ENCODE assay signal across 10 mouse cellular contexts in the genomic region with DNA sequence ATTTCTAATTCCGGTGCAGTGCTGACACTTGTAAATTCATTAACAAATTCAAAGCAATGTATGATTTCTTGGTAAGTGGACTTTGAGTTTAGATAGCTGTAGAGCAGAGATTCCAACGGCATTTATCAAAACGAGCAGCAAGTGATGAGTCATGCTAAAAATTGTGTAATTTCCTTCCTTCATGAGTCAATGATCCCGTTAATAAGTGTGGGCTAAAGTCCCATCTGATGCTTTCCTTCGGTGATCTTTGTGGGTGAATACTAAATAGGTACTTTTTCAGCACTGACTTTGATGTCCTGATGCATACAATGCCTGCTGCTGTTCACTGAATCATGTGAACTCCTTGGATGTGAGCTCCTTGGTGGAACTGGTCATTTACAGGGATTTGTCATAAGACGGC.
DNase-seq lines count a peak whose midpoint lies in the region; ATAC-seq lines count a peak whose summit lies in the region.
"Had no signal": no experiment of that assay in that cellular context is flagged by ENCODE, and none has a peak within 500 bp of the region (broad histone marks: within the 10 kb centered on the region; RNA-seq: fewer than 3 reads in every experiment).

No protein-coding gene starts in this region.

- H3K4me2 ChIP-seq in liver, embryonic 13.5 days = no peak overlapping the region
- H3K4me2 ChIP-seq in hindbrain, embryonic 13.5 days = no peak overlapping the region
- H3K4me2 ChIP-seq: heart, embryonic 11.5 days had no signal

- H3K27me3 ChIP-seq in liver, embryonic 13.5 days = no peaks in the 10 kb centered on the region
- H3K27me3 ChIP-seq in hindbrain, embryonic 13.5 days = no peaks in the 10 kb centered on the region

- H3K4me3 ChIP-seq in liver, embryonic 13.5 days (replicated peaks) = no peak overlapping the region
- no peak overlapping the region for H3K4me3 ChIP-seq in hindbrain, embryonic 13.5 days
- H3K4me3 ChIP-seq: left cerebral cortex, adult 2 months had no signal

- H3K27ac ChIP-seq in liver, embryonic 13.5 days = no peak overlapping the region
- no peak overlapping the region for H3K27ac ChIP-seq in hindbrain, embryonic 13.5 days
- H3K27ac ChIP-seq: left cerebral cortex, adult 2 months had no signal

- H3K9ac ChIP-seq in liver, embryonic 13.5 days = no peak overlapping the region
- no peak overlapping the region for H3K9ac ChIP-seq in hindbrain, embryonic 13.5 days

- DNase-seq in heart, adult 9 months (ENCODE audit: low spot score in 2 of 2) = peak; percentile 14 to 18
- DNase-seq in heart, postnatal 10 days = no peak
- DNase-seq in 416B (ENCODE audit: low read depth) (peak; percentile 97), adipocyte (ENCODE audit: low spot score) (peak; percentile 54)
- no peak for DNase-seq in liver, embryonic 13.5 days
- DNase-seq in layer of hippocampus, adult 9-11 months = no peak
- no peak for DNase-seq in thymus, postnatal 25 days

- peaks cover 13% of the 10 kb centered on the region for H3K4me1 ChIP-seq in liver, embryonic 13.5 days (replicated peaks)
- 0 out of 2 replicates have a peak, but pooled peaks cover 3% of the 10 kb centered on the region for H3K4me1 ChIP-seq in hindbrain, embryonic 13.5 days (replicated peaks)

- WGBS in liver, embryonic 13.5 days (ENCODE audit: insufficient replicate concordance) = 22% methylated on average over 6 of the region's 6 CpGs
- 77% methylated on average over 6 of the region's 6 CpGs for WGBS in hindbrain, embryonic 13.5 days

- H3K36me3 ChIP-seq in liver, embryonic 13.5 days = no peaks in the 10 kb centered on the region
- no peaks in the 10 kb centered on the region for H3K36me3 ChIP-seq in hindbrain, embryonic 13.5 days

- intact Hi-C loops in heart, postnatal 10 days (cut with DNase I) = loop anchor here (2.0 to 5.0 kb wide), 4 partner anchors 75 to 624 kb away; no protein-coding TSS in a partner anchor

- ATAC-seq in liver, embryonic 13.5 days (ENCODE audit: low read depth) = 0 out of 2 replicates have a peak, but pooled peaks have one; percentile 18
- no peak for ATAC-seq in hindbrain, embryonic 13.5 days (ENCODE audit: low FRiP score)

- H3K9me3 ChIP-seq in liver, embryonic 13.5 days (replicated peaks) = no peaks in the 10 kb centered on the region
- H3K9me3 ChIP-seq in hindbrain, embryonic 13.5 days = no peaks in the 10 kb centered on the region

Comparison
In these comparisons a context has a peak if more than half of its experiments do, and no peak if none do; other contexts are left out.
1. DNase-seq: peak in heart, adult 9 months (2 of 2), 416B (single experiment) and adipocyte (single experiment); none in heart, postnatal 10 days (0 of 2), liver, embryonic 13.5 days (single experiment), layer of hippocampus, adult 9-11 months (single experiment) and thymus, postnatal 25 days (single experiment).